Mouse (Mus musculus): ENCODE results near the gene Bloc1s5. TPM values are rescaled to one million over a fixed set of nuclear protein-coding genes. Genes with fewer than 3 reads are reported as not detected.

Gene Bloc1s5
- polyA plus RNA-seq, 1 experiment from 2014 or later: 24.1 TPM

DNA sequence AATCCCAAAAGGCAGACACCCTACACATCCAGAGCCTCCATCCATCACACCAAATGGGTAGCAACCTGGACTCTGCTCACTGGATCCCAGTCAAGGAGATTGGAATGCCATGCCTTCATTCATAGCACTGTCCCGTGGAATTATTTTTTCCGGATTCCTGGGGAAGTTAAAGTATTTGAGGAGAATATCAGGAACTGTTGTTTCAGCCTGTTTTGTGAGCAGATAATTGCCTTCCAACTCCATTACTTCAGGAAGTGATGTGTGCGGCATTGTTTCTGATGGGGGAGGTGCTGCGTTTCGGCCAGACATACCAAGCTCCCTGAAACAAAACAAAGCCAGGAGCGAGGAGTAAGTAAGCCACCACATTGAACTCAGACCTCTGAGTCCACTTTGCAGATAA, 41.8 kb downstream of the Bloc1s5 start:
- Histone ChIP-seq H3K36me3 (no peaks in the 10 kb centered on the region), H3K27ac (no peak overlapping the region), H3K27me3 (replicated peaks) (no peaks in the 10 kb centered on the region), H3K9me3 (no peaks in the 10 kb centered on the region), H3K9ac (no peak overlapping the region), H3K4me2 (replicated peaks) (no peak overlapping the region), H3K4me3 (no peak overlapping the region), H3K4me1 (no peaks in the 10 kb centered on the region)
- no peak for ATAC-seq (ENCODE audit: low FRiP score, low read depth)
- 60% methylated on average over 6 of the region's 6 CpGs for WGBS

GRCm38 (mm10) chr13:38587350-38587749, 47.6 kb downstream of the Bloc1s5 start:
- Histone ChIP-seq H3K4me1 (no peaks in the 10 kb centered on the region), H3K9ac (no peak overlapping the region), H3K36me3 (no peaks in the 10 kb centered on the region), H3K4me2 (replicated peaks) (no peak overlapping the region), H3K9me3 (no peaks in the 10 kb centered on the region), H3K4me3 (no peak overlapping the region), H3K27ac (no peak overlapping the region), H3K27me3 (replicated peaks) (no peaks in the 10 kb centered on the region)
- WGBS: 91% methylated on average over 5 of the region's 5 CpGs
- no peak for ATAC-seq (ENCODE audit: low FRiP score, low read depth)

GRCm38 (mm10) chr13:38586451-38586850, 48.5 kb downstream of the Bloc1s5 start:
- H3K27ac ChIP-seq: no peak overlapping the region
- 91% methylated on average over 4 of the region's 4 CpGs for WGBS
- no peaks in the 10 kb centered on the region for H3K4me1 ChIP-seq
- H3K4me2 ChIP-seq (replicated peaks): no peak overlapping the region
- H3K36me3 ChIP-seq: no peaks in the 10 kb centered on the region
- H3K4me3 ChIP-seq: no peak overlapping the region
- no peaks in the 10 kb centered on the region for H3K27me3 ChIP-seq (replicated peaks)
- no peak for ATAC-seq (ENCODE audit: low FRiP score, low read depth)
- no peak overlapping the region for H3K9ac ChIP-seq
- H3K9me3 ChIP-seq: no peaks in the 10 kb centered on the region

- H3K36me3 ChIP-seq: no peaks in the 10 kb centered on the region
- H3K4me3 ChIP-seq: no peak overlapping the region
- H3K27me3 ChIP-seq (replicated peaks): no peaks in the 10 kb centered on the region
- no peak overlapping the region for H3K9ac ChIP-seq
- ATAC-seq (ENCODE audit: low FRiP score, low read depth): no peak
- H3K4me1 ChIP-seq: no peaks in the 10 kb centered on the region
- WGBS: 87% methylated on average over 3 of the region's 3 CpGs
- no peak overlapping the region for H3K27ac ChIP-seq
- H3K4me2 ChIP-seq (replicated peaks): no peak overlapping the region
- H3K9me3 ChIP-seq: no peaks in the 10 kb centered on the region
These were observed 52.1 kb downstream of the Bloc1s5 start for GRCm38 (mm10) chr13:38582768-38583167.

DNA sequence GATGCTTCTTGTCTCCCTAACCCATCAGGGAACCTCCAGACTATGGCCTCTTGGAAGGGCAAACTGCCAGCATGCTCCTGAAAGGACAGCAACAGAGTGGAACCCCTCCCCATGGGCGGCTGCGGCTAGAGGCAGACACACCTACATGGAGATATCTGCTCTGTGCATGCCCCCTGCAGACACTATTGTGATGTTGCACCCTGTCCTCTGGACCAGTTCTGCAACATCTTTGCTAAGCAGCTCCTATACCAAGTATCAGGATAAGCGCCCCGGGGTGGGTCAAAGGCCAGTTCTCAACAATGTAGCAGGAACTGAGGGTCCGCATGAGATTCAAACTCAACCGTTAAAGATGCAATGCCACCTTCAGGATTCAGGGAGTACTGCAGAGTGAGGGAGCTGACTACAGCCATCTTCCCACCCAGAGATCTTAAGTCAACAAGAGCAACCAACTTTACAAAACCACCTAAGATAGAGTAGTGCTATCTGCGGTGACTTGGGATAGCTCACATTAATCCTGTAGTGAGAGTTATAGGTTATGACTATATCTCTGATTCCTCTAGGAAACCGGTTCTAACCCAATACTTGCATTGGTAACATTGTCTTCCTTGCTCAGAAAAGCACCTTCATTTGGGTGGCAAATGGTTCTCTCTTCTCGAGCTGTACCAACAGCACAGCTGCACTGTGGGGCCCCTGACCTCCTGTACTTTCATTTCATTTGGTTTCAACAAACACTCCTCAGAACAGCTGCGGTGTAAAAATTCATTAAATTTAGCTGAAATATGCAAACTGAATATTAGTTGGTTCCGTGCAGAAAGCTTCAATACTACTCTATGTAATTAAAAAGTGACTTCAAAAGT, 54.1 kb downstream of the Bloc1s5 start:
- H3K9me3 ChIP-seq: no peaks in the 10 kb centered on the region
- 69% methylated on average over 11 of the region's 11 CpGs for WGBS
- H3K4me2 ChIP-seq (replicated peaks): 0 out of 2 replicates have a peak overlapping the region, but pooled peaks have one; percentile 5
- ATAC-seq (ENCODE audit: low FRiP score, low read depth): no peak
- H3K4me1 ChIP-seq: no peaks in the 10 kb centered on the region
- no peak overlapping the region for H3K9ac ChIP-seq
- H3K27me3 ChIP-seq (replicated peaks): no peaks in the 10 kb centered on the region
- no peak overlapping the region for H3K27ac ChIP-seq
- no peaks in the 10 kb centered on the region for H3K36me3 ChIP-seq
- no peak overlapping the region for H3K4me3 ChIP-seq

- Histone ChIP-seq H3K27me3 (replicated peaks) (no peaks in the 10 kb centered on the region), H3K4me2 (replicated peaks) (0 out of 2 replicates have a peak overlapping the region, but pooled peaks have one; percentile 5), H3K36me3 (no peaks in the 10 kb centered on the region), H3K9me3 (no peaks in the 10 kb centered on the region), H3K4me1 (no peaks in the 10 kb centered on the region), H3K4me3 (no peak overlapping the region), H3K9ac (no peak overlapping the region), H3K27ac (no peak overlapping the region)
- no peak for ATAC-seq (ENCODE audit: low FRiP score, low read depth)
- WGBS: 84% methylated on average over 25 of the region's 25 CpGs
These were observed 54.8 kb downstream of the Bloc1s5 start for GRCm38 (mm10) chr13:38579971-38580600.

DNA sequence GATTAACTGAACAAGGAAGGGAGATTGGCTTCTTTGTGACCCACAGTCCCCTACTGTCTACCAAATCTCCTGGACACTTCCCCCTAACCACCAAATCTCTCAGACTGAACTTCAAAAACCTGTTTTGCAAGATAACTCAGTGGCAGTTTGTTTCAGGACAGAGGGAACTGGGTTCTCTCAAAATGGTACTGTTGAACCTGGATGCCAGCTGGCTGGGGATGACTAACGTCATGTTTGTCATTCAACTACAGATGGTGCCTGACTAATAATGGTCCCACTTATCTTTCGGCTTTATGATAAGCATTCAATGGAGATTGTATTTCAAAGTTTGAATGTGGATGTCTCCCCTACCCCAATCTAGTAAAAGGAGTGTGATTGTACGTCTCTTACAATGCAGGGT, 60.2 kb downstream of the Bloc1s5 start:
- WGBS: 80% methylated on average over 3 of the region's 3 CpGs
- ATAC-seq (ENCODE audit: low FRiP score, low read depth): no peak
- Histone ChIP-seq H3K4me3 (no peak overlapping the region), H3K9ac (no peak overlapping the region), H3K9me3 (no peaks in the 10 kb centered on the region), H3K4me1 (no peaks in the 10 kb centered on the region), H3K36me3 (no peaks in the 10 kb centered on the region), H3K4me2 (replicated peaks) (no peak overlapping the region), H3K27ac (no peak overlapping the region), H3K27me3 (replicated peaks) (no peaks in the 10 kb centered on the region)

GRCm38 (mm10) chr13:38573281-38573680, 61.6 kb downstream of the Bloc1s5 start:
- Histone ChIP-seq H3K27me3 (replicated peaks) (no peaks in the 10 kb centered on the region), H3K9ac (no peak overlapping the region), H3K9me3 (no peaks in the 10 kb centered on the region), H3K36me3 (no peaks in the 10 kb centered on the region), H3K4me2 (replicated peaks) (no peak overlapping the region), H3K27ac (no peak overlapping the region), H3K4me1 (no peaks in the 10 kb centered on the region), H3K4me3 (no peak overlapping the region)
- no peak for ATAC-seq (ENCODE audit: low FRiP score, low read depth)
- WGBS: 88% methylated on average over 1 of the region's 1 CpGs

GRCm38 (mm10) chr13:38565245-38565644, 69.7 kb downstream of the Bloc1s5 start:
- Histone ChIP-seq H3K27ac (no peak overlapping the region), H3K4me2 (replicated peaks) (no peak overlapping the region), H3K4me1 (no peaks in the 10 kb centered on the region), H3K27me3 (replicated peaks) (no peaks in the 10 kb centered on the region), H3K4me3 (no peak overlapping the region), H3K36me3 (no peaks in the 10 kb centered on the region), H3K9me3 (0 out of 2 replicates have a peak, but pooled peaks cover 3% of the 10 kb centered on the region), H3K9ac (no peak overlapping the region)
- 84% methylated on average over 4 of the region's 4 CpGs for WGBS
- no peak for ATAC-seq (ENCODE audit: low FRiP score, low read depth)

- no peak overlapping the region for H3K4me3 ChIP-seq
- no peaks in the 10 kb centered on the region for H3K36me3 ChIP-seq
- no peaks in the 10 kb centered on the region for H3K27me3 ChIP-seq (replicated peaks)
- no peaks in the 10 kb centered on the region for H3K4me1 ChIP-seq
- H3K9me3 ChIP-seq: no peaks in the 10 kb centered on the region
- H3K9ac ChIP-seq: no peak overlapping the region
- no peak for ATAC-seq (ENCODE audit: low FRiP score, low read depth)
- H3K4me2 ChIP-seq (replicated peaks): no peak overlapping the region
- no peak overlapping the region for H3K27ac ChIP-seq
- 84% methylated on average over 11 of the region's 11 CpGs for WGBS
These were observed 80.3 kb downstream of the Bloc1s5 start for GRCm38 (mm10) chr13:38554611-38555010.

DNA sequence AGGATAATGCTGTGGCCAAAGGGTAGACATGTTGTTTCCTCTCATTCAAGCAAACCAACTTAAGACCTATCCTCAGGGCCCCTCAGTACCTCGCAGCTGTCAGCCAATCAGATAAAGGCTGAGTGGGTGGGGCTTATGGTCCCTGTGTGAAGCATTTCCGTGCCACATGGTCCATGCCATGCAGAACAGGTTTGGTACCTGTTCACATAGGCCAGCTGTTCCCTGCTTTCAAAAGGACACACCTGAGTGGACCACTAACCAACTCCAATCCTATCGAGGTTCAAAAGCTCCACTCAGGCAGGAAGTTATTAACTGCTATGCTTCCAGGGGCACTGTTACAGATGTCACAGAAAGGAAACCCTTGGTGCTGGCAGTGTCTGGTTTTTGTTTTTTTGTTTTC, 80.7 kb downstream of the Bloc1s5 start:
- Histone ChIP-seq H3K4me2 (replicated peaks) (no peak overlapping the region), H3K4me3 (no peak overlapping the region), H3K27ac (no peak overlapping the region), H3K36me3 (no peaks in the 10 kb centered on the region), H3K4me1 (no peaks in the 10 kb centered on the region), H3K27me3 (replicated peaks) (no peaks in the 10 kb centered on the region), H3K9me3 (no peaks in the 10 kb centered on the region), H3K9ac (no peak overlapping the region)
- ATAC-seq (ENCODE audit: low FRiP score, low read depth): no peak
- 83% methylated on average over 3 of the region's 3 CpGs for WGBS

GRCm38 (mm10) chr13:38548681-38549080, 86.2 kb downstream of the Bloc1s5 start:
- 82% methylated on average over 5 of the region's 5 CpGs for WGBS

More at GRCm38 (mm10) chr13:38548681-38549080, 86.2 kb downstream of the Bloc1s5 start:
- ATAC-seq (ENCODE audit: low FRiP score, low read depth): no peak
- Histone ChIP-seq H3K9ac (no peak overlapping the region), H3K27ac (no peak overlapping the region), H3K27me3 (replicated peaks) (no peaks in the 10 kb centered on the region), H3K9me3 (no peaks in the 10 kb centered on the region), H3K4me3 (no peak overlapping the region), H3K4me2 (replicated peaks) (no peak overlapping the region), H3K4me1 (no peaks in the 10 kb centered on the region), H3K36me3 (no peaks in the 10 kb centered on the region)

Data from neural tube, embryonic 12.5 days (tissue).